Mouse (Mus musculus) ES-Bruce4 (cell line): Measurements from ENCODE around the gene Slc46a3.

Experiments used
- CTCF ChIP-seq: IDR thresholded peaks from one replicate; pipeline ENCODE4 v1.8.1; 2011; ENCODE audit warnings: low read depth, low read length
- EP300 ChIP-seq: IDR thresholded peaks from 2 replicates; pipeline ENCODE4 v1.6.1; 2011; ENCODE audit warnings: low read depth, low read length; ENCODE audit not compliant: insufficient read depth

GRCm38 (mm10) chr5:147902008-147902757 is 7.6 kb upstream of the Slc46a3 start:
- TF ChIP-seq CTCF: no peak
- no peak for TF ChIP-seq EP300
